Mouse (Mus musculus) left cerebral cortex, adult 9 months (tissue): ENCODE results near the gene Cldn34d.

ENCODE experiments used
- DNase-seq, 2 experiments: peaks; one replicate each; pipeline ENCODE4 v3.0.0; 2022; ENCODE audit warnings: low spot score in 2 of 2

Gene Cldn34d

GRCm38 (mm10) chrX:76602824-76603223 is at the start of gene Cldn34d:
Gene Cldn34d, minus strand, starts transcription at chrX:76602924.
- DNase-seq: no peak

GRCm38 (mm10) chrX:76598459-76599206 is 4.1 kb downstream of the Cldn34d start:
- DNase-seq: no peak
